Mouse (Mus musculus): ENCODE results near the gene Dad1.

The Dad1 gene

GRCm38 (mm10) chr14:54206309-54206708 lies 47.6 kb downstream of the Dad1 start:
- no peak for DNase-seq (ENCODE audit: low read depth, low spot score)

- no peak for DNase-seq (ENCODE audit: low read depth, low spot score)
Observed at GRCm38 (mm10) chr14:54205904-54206303, 48.0 kb downstream of the Dad1 start.

- DNase-seq (ENCODE audit: low read depth, low spot score): no peak
Observed at GRCm38 (mm10) chr14:54204786-54205185, 49.1 kb downstream of the Dad1 start.

GRCm38 (mm10) chr14:54204311-54204710 lies 49.6 kb downstream of the Dad1 start:
- DNase-seq (ENCODE audit: low read depth, low spot score): no peak

GRCm38 (mm10) chr14:54203776-54204175 lies 50.1 kb downstream of the Dad1 start:
- no peak for DNase-seq (ENCODE audit: low read depth, low spot score)

- DNase-seq (ENCODE audit: low read depth, low spot score): no peak
Observed at GRCm38 (mm10) chr14:54203207-54203606, 50.7 kb downstream of the Dad1 start.

- DNase-seq (ENCODE audit: low read depth, low spot score): no peak
Observed at GRCm38 (mm10) chr14:54200363-54200762, 53.5 kb downstream of the Dad1 start.

GRCm38 (mm10) chr14:54199662-54200061 lies 54.2 kb downstream of the Dad1 start:
- DNase-seq (ENCODE audit: low read depth, low spot score): no peak

GRCm38 (mm10) chr14:54197740-54198139 lies 56.2 kb downstream of the Dad1 start:
- no peak for DNase-seq (ENCODE audit: low read depth, low spot score)

GRCm38 (mm10) chr14:54195838-54196423 lies 58.0 kb downstream of the Dad1 start:
- no peak for DNase-seq (ENCODE audit: low read depth, low spot score)

GRCm38 (mm10) chr14:54193354-54194133 lies 60.4 kb downstream of the Dad1 start:
- DNase-seq (ENCODE audit: low read depth, low spot score): no peak

GRCm38 (mm10) chr14:54192462-54192847 lies 61.4 kb downstream of the Dad1 start:
- no peak for DNase-seq (ENCODE audit: low read depth, low spot score)

GRCm38 (mm10) chr14:54191594-54192461 lies 62.1 kb downstream of the Dad1 start:
- DNase-seq (ENCODE audit: low read depth, low spot score): peak; percentile 11

GRCm38 (mm10) chr14:54191026-54191390 lies 62.9 kb downstream of the Dad1 start:
- no peak for DNase-seq (ENCODE audit: low read depth, low spot score)

- DNase-seq (ENCODE audit: low read depth, low spot score): no peak
Observed at GRCm38 (mm10) chr14:54190305-54191025, 63.4 kb downstream of the Dad1 start.

GRCm38 (mm10) chr14:54189255-54189654 lies 64.6 kb downstream of the Dad1 start:
- DNase-seq (ENCODE audit: low read depth, low spot score): no peak

GRCm38 (mm10) chr14:54187211-54187610 lies 66.7 kb downstream of the Dad1 start:
- no peak for DNase-seq (ENCODE audit: low read depth, low spot score)

All from R1 (cell line).